In genomic region chr9:62837611-62838010, GRCm38 (mm10) we compare ENCODE assay signal across 9 mouse cellular contexts. TPM values are rescaled to one million over a fixed set of nuclear protein-coding genes. Genes with fewer than 3 reads are reported as not detected.
DNase-seq lines count a peak whose midpoint lies in the region; ATAC-seq and TF ChIP-seq lines count a peak whose summit lies in the region.
"Had no signal": no experiment of that assay in that cellular context is flagged by ENCODE, and none has a peak within 500 bp of the region (broad histone marks: within the 10 kb centered on the region; RNA-seq: fewer than 3 reads in every experiment).

No protein-coding gene starts in this region.

- ATAC-seq in liver, embryonic 11.5 days (replicated peaks; ENCODE audit: low FRiP score), result no peak
- no peak for ATAC-seq in forebrain, postnatal 0 days
- 0 out of 2 replicates have a peak, but pooled peaks have one; percentile 7 for ATAC-seq in neural tube, embryonic 14.5 days (ENCODE audit: low read depth)

- no peaks in the 10 kb centered on the region for H3K27me3 ChIP-seq in liver, embryonic 11.5 days (replicated peaks; ENCODE audit: control insufficient read depth, insufficient read depth, low read length)
- no peaks in the 10 kb centered on the region for H3K27me3 ChIP-seq in forebrain, postnatal 0 days (ENCODE audit: insufficient read depth, low read length)
- H3K27me3 ChIP-seq in neural tube, embryonic 14.5 days (ENCODE audit: control insufficient read depth, insufficient read depth, low read length), result no peaks in the 10 kb centered on the region

- 0 out of 2 replicates have a peak overlapping the region, but pooled peaks have one; percentile 79 for H3K4me3 ChIP-seq in liver, embryonic 11.5 days (ENCODE audit: low read depth, low read length)
- H3K4me3 ChIP-seq in forebrain, postnatal 0 days (ENCODE audit: low read depth, low read length), result no peak overlapping the region
- H3K4me3 ChIP-seq in neural tube, embryonic 14.5 days (ENCODE audit: low read depth, low read length), result no peak overlapping the region

- no peaks in the 10 kb centered on the region for H3K9me3 ChIP-seq in liver, embryonic 11.5 days (ENCODE audit: control insufficient read depth, low read length)
- H3K9me3 ChIP-seq in forebrain, postnatal 0 days (ENCODE audit: low read length), result no peaks in the 10 kb centered on the region
- H3K9me3 ChIP-seq in neural tube, embryonic 14.5 days (ENCODE audit: control insufficient read depth, low read length), result no peaks in the 10 kb centered on the region

- no peak overlapping the region for H3K27ac ChIP-seq in liver, embryonic 11.5 days (ENCODE audit: low read depth, low read length)
- 0 out of 2 replicates have a peak overlapping the region, but pooled peaks have one; percentile 1 for H3K27ac ChIP-seq in forebrain, postnatal 0 days (ENCODE audit: low read depth, low read length)
- no peak overlapping the region for H3K27ac ChIP-seq in neural tube, embryonic 14.5 days (ENCODE audit: low read depth, low read length)

- H3K4me1 ChIP-seq in liver, embryonic 11.5 days (replicated peaks; ENCODE audit: control insufficient read depth, insufficient read depth, low read length), result peaks cover 23% of the 10 kb centered on the region
- peaks cover 5% of the 10 kb centered on the region; the same call in 1 of the 2 replicates for H3K4me1 ChIP-seq in forebrain, postnatal 0 days (ENCODE audit: insufficient read depth)
- H3K4me1 ChIP-seq in neural tube, embryonic 14.5 days (ENCODE audit: control insufficient read depth, insufficient read depth, low read length), result peaks cover 5% of the 10 kb centered on the region; the same call in 1 of the 2 replicates

- peak; percentile 93 for DNase-seq in heart, adult 11 months
- DNase-seq in heart, adult 9 months (ENCODE audit: low spot score in 2 of 2), result no peak
- DNase-seq in liver, embryonic 11.5 days (ENCODE audit: low spot score), result no peak
- DNase-seq in liver (no peak), MN1 (ENCODE audit: low spot score) (no peak)
- DNase-seq in forebrain, postnatal 0 days, result no peak
- DNase-seq in right cerebral cortex, postnatal 36 days (ENCODE audit: low spot score in 2 of 2), result no peak
- DNase-seq: adrenal gland, postnatal 36 days had no signal

- H3K36me3 ChIP-seq in liver, embryonic 11.5 days (ENCODE audit: control insufficient read depth, insufficient read depth, low read length), result no peaks in the 10 kb centered on the region
- H3K36me3 ChIP-seq in forebrain, postnatal 0 days (ENCODE audit: insufficient read depth), result no peaks in the 10 kb centered on the region
- H3K36me3 ChIP-seq in neural tube, embryonic 14.5 days (ENCODE audit: control insufficient read depth, insufficient read depth, low read length), result no peaks in the 10 kb centered on the region

- TF ChIP-seq CTCF in forebrain, postnatal 0 days (IDR thresholded peaks at IDR 0.05; ENCODE audit: low read depth), result no peak

- no peak overlapping the region; the same call in 1 of the 2 replicates for H3K9ac ChIP-seq in liver, embryonic 11.5 days (ENCODE audit: low read depth, low read length)
- H3K9ac ChIP-seq in forebrain, postnatal 0 days, result no peak overlapping the region
- H3K9ac ChIP-seq in neural tube, embryonic 14.5 days (replicated peaks; ENCODE audit: low read depth, low read length), result no peak overlapping the region

- peak overlapping the region; percentile 77 for H3K4me2 ChIP-seq in liver, embryonic 11.5 days
- H3K4me2 ChIP-seq in forebrain, postnatal 0 days (ENCODE audit: low read depth), result no peak overlapping the region
- no peak overlapping the region for H3K4me2 ChIP-seq in neural tube, embryonic 14.5 days (ENCODE audit: low read depth, low read length)

- 38% methylated on average over 3 of the region's 3 CpGs for WGBS in liver, embryonic 11.5 days
- WGBS in forebrain, postnatal 0 days, result 63% methylated on average over 3 of the region's 3 CpGs
- 58% methylated on average over 3 of the region's 3 CpGs for WGBS in neural tube, embryonic 14.5 days

RNA-seq across cellular contexts. Expression of gene Cln6, which starts 1.0 kb away (rescaled TPM):
- 32.2 and 34.3 TPM in 2 replicates for polyA plus RNA-seq in liver, embryonic 11.5 days (2014; fragmentation: Nextera tagmentation; extraction: Ambion mirVana)
- 9.2 and 9.7 TPM in 2 replicates for total RNA-seq in forebrain, postnatal 0 days (2014; rRNA removed)
- 5.6 and 6.8 TPM in 2 replicates for polyA plus RNA-seq in forebrain, postnatal 0 days (2015; fragmentation: Nextera tagmentation; extraction: Ambion mirVana)
- polyA plus RNA-seq in neural tube, embryonic 14.5 days (2014; fragmentation: Nextera tagmentation; extraction: Ambion mirVana), result 5.3 TPM in 2 replicates

RNA-seq across cellular contexts. Expression of gene Calml4, which starts 20.3 kb away (rescaled TPM):
- polyA plus RNA-seq in liver, embryonic 11.5 days (2014; fragmentation: Nextera tagmentation; extraction: Ambion mirVana), result 1.8 and 2.6 TPM in 2 replicates
- 2.6 and 6.5 TPM in 2 replicates for total RNA-seq in forebrain, postnatal 0 days (2014; rRNA removed)
- 13.0 and 13.5 TPM in 2 replicates for polyA plus RNA-seq in forebrain, postnatal 0 days (2015; fragmentation: Nextera tagmentation; extraction: Ambion mirVana)
- polyA plus RNA-seq in neural tube, embryonic 14.5 days (2014; fragmentation: Nextera tagmentation; extraction: Ambion mirVana), result 7.5 and 7.6 TPM in 2 replicates

RNA-seq across cellular contexts. Expression of gene Fem1b, which starts 25.9 kb away (rescaled TPM):
- 30.4 and 33.6 TPM in 2 replicates for polyA plus RNA-seq in liver, embryonic 11.5 days (2014; fragmentation: Nextera tagmentation; extraction: Ambion mirVana)
- total RNA-seq in forebrain, postnatal 0 days (2014; rRNA removed), result 150 and 191 TPM in 2 replicates
- 24.3 and 29.4 TPM in 2 replicates for polyA plus RNA-seq in forebrain, postnatal 0 days (2015; fragmentation: Nextera tagmentation; extraction: Ambion mirVana)
- 77.7 and 90.1 TPM in 2 replicates for polyA plus RNA-seq in neural tube, embryonic 14.5 days (2014; fragmentation: Nextera tagmentation; extraction: Ambion mirVana)
